Mouse (Mus musculus): ENCODE measurements around the gene Man2b1.
"Not testable (repeated sequence)": the region's sequence is repeated elsewhere in the genome, so short reads cannot be mapped to it uniquely, and the experiment has no call there.

Gene Man2b1

GRCm38 (mm10) chr8:85122995-85123394 is 39.9 kb downstream of the Man2b1 start, which contains the start of gene Zfp791:
Zfp791 (minus strand) TSS chr8:85123095.
- DNase-seq (ENCODE audit: low spot score): no peak

DNA sequence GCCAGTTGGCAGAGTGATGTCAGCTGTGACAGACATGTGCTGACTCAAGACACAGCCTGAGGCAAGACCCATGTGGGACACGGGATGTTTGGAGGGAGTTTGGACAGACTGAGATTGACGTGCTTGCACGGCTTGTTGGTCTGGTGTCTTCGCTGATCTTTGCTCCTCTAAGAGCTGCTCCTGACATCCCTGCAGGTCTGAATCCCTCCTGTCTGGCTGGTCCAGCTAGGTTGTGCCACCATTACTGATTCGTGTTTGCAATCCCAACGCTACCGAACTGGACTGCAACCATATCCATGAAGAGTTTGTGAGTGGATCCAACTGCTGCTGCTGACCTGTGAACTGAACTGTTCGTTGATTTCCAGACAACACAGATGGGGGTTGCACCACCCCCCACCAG is 40.6 kb downstream of the Man2b1 start:
- no peak for DNase-seq (ENCODE audit: low spot score)

GRCm38 (mm10) chr8:85132335-85132734 is 49.3 kb downstream of the Man2b1 start:
- no peak for DNase-seq (ENCODE audit: low spot score)

GRCm38 (mm10) chr8:85135690-85136089 is 52.6 kb downstream of the Man2b1 start:
- not testable (repeated sequence) for DNase-seq (ENCODE audit: low spot score)

GRCm38 (mm10) chr8:85142516-85142915 is 59.4 kb downstream of the Man2b1 start:
- no peak for DNase-seq (ENCODE audit: low spot score)
